Mouse (Mus musculus): ENCODE results near the gene Ak1. TPM values are rescaled to one million over a fixed set of nuclear protein-coding genes. Genes with fewer than 3 reads are reported as not detected.
A peak's percentile ranks its signal among the peaks of the same experiment; 100 is the strongest.

The Ak1 gene
- 89.0 and 95.9 TPM in 2 replicates for polyA plus RNA-seq (2015; fragmentation: Nextera tagmentation; extraction: Ambion mirVana)

DNA sequence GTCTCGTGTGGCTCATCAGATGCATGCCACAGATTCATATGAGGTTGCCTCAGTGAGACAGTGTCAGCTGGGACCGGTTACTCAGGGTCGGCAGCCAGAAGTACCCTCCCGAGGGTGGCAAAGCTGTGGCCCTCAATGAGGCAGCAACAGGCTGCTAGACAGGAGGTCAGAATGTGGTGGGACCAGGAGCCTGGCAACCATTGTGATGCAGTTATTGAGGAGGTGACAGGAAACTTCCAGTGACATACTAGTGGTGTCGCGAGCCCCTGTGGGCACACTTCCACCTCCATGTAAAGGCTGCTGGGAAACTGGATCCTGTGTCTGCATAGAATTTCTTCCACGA lies at the start of gene Ak1:
Ak1 (plus strand) TSS at position 242 of the 343 bp plus-strand sequence.
- no peaks in the 10 kb centered on the region for H3K9me3 ChIP-seq
- no peak within 1 kb of the TSS for H3K9ac ChIP-seq
- no peak for ATAC-seq (ENCODE audit: low FRiP score, low read depth)
- WGBS, result 34% methylated on average over 7 of the region's 7 CpGs
- peaks cover 47% of the 10 kb centered on the region for H3K4me1 ChIP-seq (replicated peaks)
- peaks cover 13% of the 10 kb centered on the region; the same call in 1 of the 2 replicates for H3K36me3 ChIP-seq
- no peaks in the 10 kb centered on the region for H3K27me3 ChIP-seq
- no peak within 1 kb of the TSS for H3K4me2 ChIP-seq
- H3K4me3 ChIP-seq, result no peak within 1 kb of the TSS
- H3K27ac ChIP-seq (replicated peaks), result peak within 1 kb of the TSS; percentile 13; the same call in 1 of the 2 replicates

DNA sequence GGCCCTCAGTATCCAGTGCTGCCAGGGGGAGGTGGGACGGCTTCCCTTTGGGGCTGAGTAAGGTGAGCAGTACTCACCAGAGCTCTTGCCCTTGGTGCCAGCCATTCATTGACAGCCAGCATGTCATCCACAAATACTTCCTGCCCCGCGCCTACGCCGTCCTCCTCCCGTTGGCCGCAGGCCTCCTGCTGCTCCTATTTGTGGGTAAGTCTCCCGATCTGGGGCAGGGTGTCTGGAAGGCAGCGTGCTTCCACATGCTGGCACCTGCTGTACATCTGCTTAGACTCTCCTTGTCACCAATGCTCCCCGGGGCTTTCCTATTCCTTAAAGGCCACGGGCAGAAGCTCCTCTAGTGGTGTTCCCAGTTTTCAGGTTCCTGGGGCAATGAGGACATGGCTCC lies 49.4 kb upstream of the Ak1 start:
- ATAC-seq (ENCODE audit: low FRiP score, low read depth), result no peak
- Histone ChIP-seq H3K27me3 (no peaks in the 10 kb centered on the region), H3K4me2 (peak overlapping the region; percentile 88), H3K4me3 (no peak overlapping the region), H3K9ac (no peak overlapping the region), H3K27ac (replicated peaks) (no peak overlapping the region), H3K36me3 (peaks cover 13% of the 10 kb centered on the region), H3K9me3 (no peaks in the 10 kb centered on the region), H3K4me1 (replicated peaks) (peaks cover 33% of the 10 kb centered on the region)
- 89% methylated on average over 11 of the region's 11 CpGs for WGBS

DNA sequence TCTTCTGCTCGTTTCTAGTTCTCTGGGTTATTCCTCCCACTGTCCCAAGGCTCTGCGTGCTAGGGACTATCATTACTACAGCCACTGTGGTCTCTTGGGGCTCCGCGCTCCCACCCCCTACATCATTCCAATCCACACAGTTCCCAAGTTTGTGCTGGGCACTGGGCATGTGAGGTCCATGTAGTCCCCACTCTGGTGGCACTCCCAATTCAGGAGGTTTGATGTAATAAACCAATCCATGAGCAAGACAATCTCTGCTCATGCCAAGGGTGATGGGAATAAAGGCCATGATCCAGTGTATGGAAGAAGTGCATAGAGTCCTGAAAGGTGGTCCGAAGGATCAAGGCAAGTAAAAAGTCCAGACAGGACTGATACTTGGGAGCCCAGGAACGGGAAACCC lies 47.1 kb upstream of the Ak1 start, which contains the start of gene Pip5kl1:
Pip5kl1 (plus strand) TSS at position 301 of the 400 bp plus-strand sequence.
- Histone ChIP-seq H3K36me3 (no peaks in the 10 kb centered on the region), H3K4me3 (peak within 1 kb of the TSS; percentile 54), H3K9me3 (no peaks in the 10 kb centered on the region), H3K4me2 (peak within 1 kb of the TSS; percentile 94), H3K27ac (replicated peaks) (peak within 1 kb of the TSS; percentile 46), H3K4me1 (replicated peaks) (peaks cover 33% of the 10 kb centered on the region), H3K27me3 (peaks cover 10% of the 10 kb centered on the region), H3K9ac (peak within 1 kb of the TSS; percentile 59)
- 84% methylated on average over 6 of the region's 6 CpGs for WGBS
- ATAC-seq (ENCODE audit: low FRiP score, low read depth), result no peak

DNA sequence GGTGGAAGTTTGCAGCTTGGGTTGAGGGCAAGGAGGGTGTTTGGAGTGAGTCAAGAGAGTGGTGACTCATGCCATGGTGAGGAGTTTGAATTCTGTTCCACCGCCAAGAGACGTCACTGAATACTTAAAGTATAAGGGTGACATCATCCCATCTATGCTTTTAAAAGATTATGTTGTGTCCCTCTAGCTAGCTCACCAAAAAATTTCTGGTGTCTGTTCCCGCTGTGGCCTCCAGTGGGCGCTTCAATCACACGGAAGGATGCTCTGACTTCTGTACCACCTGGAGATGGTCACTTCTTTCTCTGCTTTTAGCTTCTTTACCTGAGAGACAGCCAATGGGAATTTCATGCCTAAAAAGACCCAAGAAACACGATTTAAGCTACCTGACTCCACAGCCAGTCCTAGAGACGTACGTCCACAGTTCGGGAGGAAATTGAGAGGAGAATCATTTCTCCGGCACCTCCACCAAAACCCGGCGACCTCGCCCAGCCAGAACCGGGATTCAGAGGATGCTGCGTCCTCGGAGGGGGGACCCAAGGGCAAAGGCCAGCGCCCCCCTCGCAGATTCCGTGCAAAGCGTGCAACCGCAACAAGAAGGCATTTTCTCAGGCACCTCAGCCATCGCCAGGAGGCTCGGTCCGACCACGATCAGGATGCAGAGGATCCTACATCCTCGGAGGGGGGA lies 46.5 kb upstream of the Ak1 start:
- no peaks in the 10 kb centered on the region for H3K9me3 ChIP-seq
- no peak for ATAC-seq (ENCODE audit: low FRiP score, low read depth)
- peak overlapping the region; percentile 94 for H3K4me2 ChIP-seq
- H3K27me3 ChIP-seq, result peaks cover 16% of the 10 kb centered on the region
- H3K4me1 ChIP-seq (replicated peaks), result peaks cover 33% of the 10 kb centered on the region
- H3K27ac ChIP-seq (replicated peaks), result peak overlapping the region; percentile 46
- peak overlapping the region; percentile 59 for H3K9ac ChIP-seq
- no peaks in the 10 kb centered on the region for H3K36me3 ChIP-seq
- peak overlapping the region; percentile 54 for H3K4me3 ChIP-seq
- 1% methylated on average over 26 of the region's 26 CpGs for WGBS

DNA sequence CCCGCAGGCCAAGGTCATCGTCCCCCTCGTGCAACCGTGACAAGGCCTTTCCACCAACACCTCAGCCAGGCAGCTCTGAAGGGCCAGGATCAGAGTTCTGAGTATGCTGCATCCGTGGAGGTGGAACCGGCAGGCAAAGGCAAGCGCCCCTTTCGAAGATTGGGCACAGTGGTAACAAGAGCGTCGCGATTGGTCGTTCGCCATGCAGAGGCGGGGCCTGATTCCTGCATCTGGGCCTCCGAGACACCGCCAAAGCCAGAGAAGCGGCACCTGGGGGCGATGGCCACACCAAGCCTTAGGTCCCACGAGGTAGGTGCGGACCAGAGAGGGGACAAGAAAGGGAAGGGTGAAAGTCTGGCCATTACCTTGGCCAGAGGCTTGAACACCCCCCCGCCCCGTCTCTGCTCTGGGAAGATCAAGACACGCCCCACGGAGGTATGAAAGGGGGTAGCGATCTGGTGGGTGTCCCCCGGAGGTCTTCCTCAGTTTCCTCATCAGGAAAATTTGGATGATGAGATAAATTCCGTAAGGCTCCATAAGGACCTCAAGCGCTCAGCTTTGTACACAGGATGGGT lies 45.9 kb upstream of the Ak1 start, which contains the start of gene 9430097D07Rik:
9430097D07Rik (minus strand) TSS at position 99 of the 575 bp plus-strand sequence.
- WGBS, result 5% methylated on average over 28 of the region's 28 CpGs
- Histone ChIP-seq H3K9me3 (no peaks in the 10 kb centered on the region), H3K4me2 (peak within 1 kb of the TSS; percentile 94), H3K36me3 (no peaks in the 10 kb centered on the region), H3K9ac (peak within 1 kb of the TSS; percentile 59), H3K4me1 (replicated peaks) (peaks cover 29% of the 10 kb centered on the region), H3K27ac (replicated peaks) (peak within 1 kb of the TSS; percentile 46), H3K27me3 (peaks cover 17% of the 10 kb centered on the region), H3K4me3 (peak within 1 kb of the TSS; percentile 54)
- peak; percentile 81 for ATAC-seq (ENCODE audit: low FRiP score, low read depth)

DNA sequence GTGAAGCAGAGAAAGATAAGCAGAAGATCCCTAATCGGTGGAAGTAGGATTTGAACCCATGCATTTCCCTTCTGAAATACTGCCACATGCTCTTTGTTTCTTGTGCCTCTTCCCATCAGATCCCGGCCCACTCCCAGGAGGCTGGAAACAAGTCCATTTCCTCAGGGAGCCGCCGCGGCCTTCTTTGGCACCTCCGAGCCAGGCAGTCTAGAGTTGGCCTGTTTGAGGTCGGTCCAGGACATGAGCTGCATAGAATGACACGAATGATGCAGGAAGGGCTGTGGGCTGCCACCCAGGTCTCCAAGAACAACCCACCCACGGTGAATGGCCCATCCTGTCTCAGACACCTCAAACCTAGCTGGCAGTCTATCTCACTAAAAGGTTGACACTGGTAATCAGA lies 45.0 kb upstream of the Ak1 start:
- Histone ChIP-seq H3K4me1 (replicated peaks) (peaks cover 30% of the 10 kb centered on the region), H3K27me3 (peaks cover 17% of the 10 kb centered on the region), H3K4me2 (peak overlapping the region; percentile 94; the same call in 1 of the 2 replicates), H3K27ac (replicated peaks) (no peak overlapping the region), H3K9ac (0 out of 2 replicates have a peak overlapping the region, but pooled peaks have one; percentile 59), H3K9me3 (no peaks in the 10 kb centered on the region), H3K4me3 (peak overlapping the region; percentile 54; the same call in 1 of the 2 replicates), H3K36me3 (no peaks in the 10 kb centered on the region)
- no peak for ATAC-seq (ENCODE audit: low FRiP score, low read depth)
- 91% methylated on average over 9 of the region's 9 CpGs for WGBS

DNA sequence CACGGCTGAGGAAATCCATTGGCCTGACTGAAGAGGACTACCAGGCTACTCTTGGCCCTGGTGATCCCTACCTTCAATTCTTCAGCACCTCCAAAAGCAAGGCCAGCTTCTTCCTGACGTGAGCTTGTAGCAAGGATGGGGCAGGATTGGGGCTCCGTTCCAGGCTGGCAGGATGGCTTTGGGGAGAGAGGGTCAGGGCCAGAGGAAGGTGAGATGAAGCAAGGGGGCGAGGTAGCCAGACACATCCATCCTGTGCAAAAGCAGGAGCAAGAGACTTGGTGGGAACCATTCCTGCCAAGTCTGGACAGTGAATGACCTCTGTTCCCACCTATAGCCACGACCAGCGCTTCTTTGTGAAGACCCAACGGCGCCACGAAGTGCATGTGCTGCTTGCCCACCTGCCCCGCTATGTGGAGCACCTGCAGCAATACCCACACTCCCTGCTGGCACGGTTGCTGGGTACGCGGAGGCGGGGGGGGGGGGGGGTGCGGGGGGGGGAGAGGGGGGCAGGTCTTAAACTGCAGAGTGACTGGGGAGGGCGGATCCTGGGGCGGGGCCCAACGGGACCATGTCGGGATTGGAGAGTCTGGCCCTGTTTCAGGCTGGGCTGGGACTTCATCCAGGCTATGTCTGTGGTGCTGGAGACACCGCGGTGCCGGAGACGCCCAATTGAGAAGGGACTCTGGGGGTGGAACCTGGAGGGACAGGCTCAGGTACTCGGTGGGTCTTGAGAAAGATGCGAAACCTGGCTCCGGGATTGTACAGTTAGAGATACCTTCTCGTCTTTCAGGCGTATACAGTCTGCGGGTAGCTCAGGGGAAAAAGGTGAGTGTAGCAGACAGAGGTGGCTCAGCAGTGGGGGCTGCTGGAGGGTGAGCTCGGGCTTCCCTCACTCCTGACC lies 43.2 kb upstream of the Ak1 start:
- 46% methylated on average over 25 of the region's 30 CpGs for WGBS
- no peak overlapping the region for H3K4me2 ChIP-seq
- H3K27me3 ChIP-seq, result peaks cover 17% of the 10 kb centered on the region
- no peak overlapping the region for H3K9ac ChIP-seq
- no peaks in the 10 kb centered on the region for H3K36me3 ChIP-seq
- no peaks in the 10 kb centered on the region for H3K9me3 ChIP-seq
- peaks cover 36% of the 10 kb centered on the region for H3K4me1 ChIP-seq (replicated peaks)
- H3K27ac ChIP-seq (replicated peaks), result no peak overlapping the region
- H3K4me3 ChIP-seq, result no peak overlapping the region
- no peak for ATAC-seq (ENCODE audit: low FRiP score, low read depth)

DNA sequence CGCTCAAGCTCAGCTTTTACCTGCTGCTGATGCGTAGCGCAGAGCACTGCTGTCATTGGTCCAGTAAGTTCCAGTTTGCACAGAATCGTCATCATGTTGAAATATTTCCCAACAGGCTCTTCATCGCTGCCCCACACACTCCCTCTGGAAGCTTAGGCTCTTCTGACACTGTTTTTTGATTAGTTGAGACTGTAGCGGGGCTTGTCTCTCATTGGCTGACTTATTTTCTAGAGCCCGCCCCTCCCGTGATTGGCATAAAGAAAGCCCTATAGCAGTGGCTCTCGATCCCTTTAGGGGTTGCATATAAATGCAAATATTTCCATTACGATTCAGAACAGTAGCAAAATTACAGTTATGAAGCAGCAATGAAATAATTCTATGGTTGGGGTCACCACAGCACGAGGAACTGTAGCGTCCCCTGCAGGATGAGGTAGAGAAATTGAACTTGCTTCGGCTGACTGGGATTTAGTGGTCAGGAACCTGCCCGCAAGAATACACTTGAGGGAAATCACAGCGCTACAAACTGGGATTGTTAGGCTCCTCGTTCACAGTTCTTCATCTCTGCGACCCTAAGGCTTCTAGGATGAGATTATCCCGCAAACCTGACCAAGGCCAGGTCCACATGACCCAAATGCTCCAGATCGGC lies 40.0 kb upstream of the Ak1 start:
- peak overlapping the region; percentile 34 for H3K4me3 ChIP-seq
- peak; percentile 60 for ATAC-seq (ENCODE audit: low FRiP score, low read depth)
- H3K4me1 ChIP-seq (replicated peaks), result peaks cover 24% of the 10 kb centered on the region
- H3K9me3 ChIP-seq, result no peaks in the 10 kb centered on the region
- H3K9ac ChIP-seq, result no peak overlapping the region
- peak overlapping the region; percentile 39; the same call in 1 of the 2 replicates for H3K27ac ChIP-seq (replicated peaks)
- 26% methylated on average over 19 of the region's 19 CpGs for WGBS
- no peaks in the 10 kb centered on the region for H3K36me3 ChIP-seq
- H3K4me2 ChIP-seq, result peak overlapping the region; percentile 50
- peaks cover 17% of the 10 kb centered on the region for H3K27me3 ChIP-seq

DNA sequence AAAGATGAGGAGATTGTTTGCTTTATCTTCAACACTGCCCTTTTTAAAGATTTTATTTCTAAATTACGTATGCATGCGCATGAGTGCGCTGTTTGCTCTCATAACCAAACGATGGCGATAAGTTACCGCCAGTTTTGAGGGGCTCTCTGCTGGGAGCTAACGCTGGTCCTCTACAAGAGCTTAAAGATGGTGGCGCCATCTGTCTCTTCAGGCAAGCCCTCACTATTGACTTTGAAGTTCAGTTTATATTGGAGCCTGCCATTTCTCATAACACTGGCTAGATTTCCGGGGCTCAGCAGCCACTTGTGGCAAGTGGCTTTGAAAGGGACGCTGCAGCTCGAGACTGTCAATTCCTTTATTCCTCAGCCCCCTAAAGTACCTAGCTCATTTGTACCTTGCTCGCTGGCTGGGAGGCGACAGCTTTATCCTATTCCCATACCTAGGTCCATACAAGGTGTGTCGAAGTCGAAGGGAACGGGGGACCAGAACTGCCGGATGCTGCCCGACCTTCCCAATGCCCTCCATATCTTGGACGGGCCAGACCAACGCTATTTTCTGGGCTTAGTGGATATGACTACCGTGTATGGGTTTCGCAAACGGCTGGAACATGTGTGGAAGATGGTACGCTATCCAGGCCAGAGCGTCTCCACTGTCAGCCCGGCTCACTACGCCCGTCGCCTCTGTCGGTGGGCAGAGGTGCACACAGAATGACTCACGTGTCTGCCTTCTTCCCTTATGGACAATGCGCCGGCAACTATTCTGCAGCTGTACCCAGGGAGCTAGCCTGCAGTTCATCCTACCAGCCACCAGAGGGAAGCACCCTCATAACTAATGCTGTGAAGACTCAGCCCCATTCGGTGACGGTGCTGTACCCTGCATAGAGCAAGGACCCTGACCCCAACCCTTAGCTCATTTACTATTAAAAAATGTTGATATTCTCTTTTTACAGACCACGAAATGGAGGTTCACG lies 38.4 kb upstream of the Ak1 start:
- H3K4me1 ChIP-seq (replicated peaks), result peaks cover 38% of the 10 kb centered on the region
- peak overlapping the region; percentile 58 for H3K27ac ChIP-seq (replicated peaks)
- H3K9me3 ChIP-seq, result no peaks in the 10 kb centered on the region
- peak; percentile 73 for ATAC-seq (ENCODE audit: low FRiP score, low read depth)
- no peaks in the 10 kb centered on the region for H3K36me3 ChIP-seq
- 14% methylated on average over 37 of the region's 37 CpGs for WGBS
- peaks cover 9% of the 10 kb centered on the region for H3K27me3 ChIP-seq
- H3K4me3 ChIP-seq, result peak overlapping the region; percentile 19
- H3K4me2 ChIP-seq, result peak overlapping the region; percentile 56
- peak overlapping the region; percentile 6; the same call in 1 of the 2 replicates for H3K9ac ChIP-seq

DNA sequence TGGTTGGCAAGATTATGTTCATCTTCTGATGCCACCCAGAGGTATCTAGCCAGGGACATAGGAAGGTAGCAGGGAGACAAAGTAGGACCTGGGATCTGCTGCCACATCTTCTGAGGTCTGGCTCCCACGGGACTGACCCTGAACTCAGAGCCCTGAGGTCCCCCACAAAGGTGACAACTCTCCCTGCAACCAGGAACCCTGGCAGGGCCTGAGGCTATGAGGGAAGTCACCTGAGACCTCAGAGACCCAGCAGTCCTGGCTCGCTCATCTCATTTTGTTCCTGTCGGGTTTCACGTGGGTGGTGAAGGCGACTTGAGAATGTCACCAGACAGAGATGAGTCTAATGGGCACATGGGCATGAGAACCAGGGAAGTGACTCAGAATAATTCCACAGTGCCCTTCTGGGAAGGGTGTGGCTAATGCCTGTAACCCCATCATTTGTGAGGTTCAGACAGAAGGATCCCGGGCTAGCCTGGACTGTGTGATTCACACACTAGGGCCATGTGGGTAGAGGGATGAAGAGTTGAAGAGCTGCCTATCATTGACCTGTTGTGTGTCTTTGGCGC lies 36.3 kb upstream of the Ak1 start:
- peaks cover 57% of the 10 kb centered on the region for H3K4me1 ChIP-seq (replicated peaks)
- H3K4me3 ChIP-seq, result no peak overlapping the region
- no peak overlapping the region for H3K27ac ChIP-seq (replicated peaks)
- H3K9me3 ChIP-seq, result no peaks in the 10 kb centered on the region
- 83% methylated on average over 7 of the region's 7 CpGs for WGBS
- H3K36me3 ChIP-seq, result no peaks in the 10 kb centered on the region
- no peak for ATAC-seq (ENCODE audit: low FRiP score, low read depth)
- H3K9ac ChIP-seq, result no peak overlapping the region
- no peaks in the 10 kb centered on the region for H3K27me3 ChIP-seq
- no peak overlapping the region for H3K4me2 ChIP-seq
